Mouse (Mus musculus): Measurements from ENCODE around the gene Lama2.

Gene Lama2

GRCm38 (mm10) chr10:27384636-27385035, 234.9 kb downstream of the Lama2 start:
- no peak for DNase-seq (ENCODE audit: low spot score)

- DNase-seq (ENCODE audit: low spot score), result no peak
These were observed 236.5 kb downstream of the Lama2 start for GRCm38 (mm10) chr10:27382887-27383609.

DNA sequence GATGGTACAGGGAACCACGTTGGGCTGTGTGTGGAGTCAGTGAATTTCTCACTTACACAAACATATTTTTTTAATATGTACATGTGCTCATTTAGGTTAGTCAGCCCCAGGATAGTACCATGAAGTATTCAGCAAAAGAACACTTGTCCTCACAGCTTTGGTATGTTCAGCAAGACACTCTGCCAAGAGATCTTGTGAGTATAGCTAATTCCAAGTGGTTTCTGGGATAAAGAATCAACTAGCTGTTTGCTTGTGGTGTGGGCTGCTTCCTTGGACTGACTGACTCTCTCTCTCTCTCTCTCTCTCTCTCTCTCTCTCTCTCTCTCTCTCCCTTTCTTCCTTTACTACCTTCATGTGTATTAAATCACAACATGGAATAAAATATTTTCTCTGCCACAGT, 241.3 kb downstream of the Lama2 start:
- DNase-seq (ENCODE audit: low spot score), result no peak

GRCm38 (mm10) chr10:27344278-27344677, 275.3 kb downstream of the Lama2 start:
- DNase-seq (ENCODE audit: low spot score), result no peak

DNA sequence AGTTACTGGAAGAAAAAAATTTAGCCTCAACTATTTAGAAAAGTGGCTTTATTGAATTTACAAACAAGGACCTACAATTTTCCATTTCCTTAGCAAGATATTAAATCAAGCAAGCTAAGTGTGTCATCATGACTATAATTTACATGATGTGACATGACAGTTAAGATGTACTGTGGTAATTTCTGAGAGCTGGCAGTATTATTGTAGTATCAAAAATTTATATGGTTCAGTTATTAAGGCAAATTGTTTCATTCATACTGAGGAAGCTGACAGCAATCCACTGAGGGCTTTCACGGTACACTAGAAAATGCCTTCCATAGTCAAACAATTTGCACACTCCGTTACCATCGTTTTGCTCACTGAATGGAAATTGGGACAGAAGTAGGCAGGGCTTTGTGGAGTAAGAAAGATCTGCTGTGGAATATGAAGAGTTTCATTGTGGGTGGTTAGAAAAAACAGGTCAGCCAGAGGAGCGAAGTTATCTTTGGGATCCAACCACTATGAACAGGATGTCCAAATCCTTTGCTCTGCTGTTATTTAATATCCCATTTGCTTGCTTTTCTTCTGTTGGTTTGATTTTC, 297.1 kb downstream of the Lama2 start:
- no peak for DNase-seq (ENCODE audit: low spot score)

- no peak for DNase-seq (ENCODE audit: low spot score)
These were observed 312.1 kb downstream of the Lama2 start for GRCm38 (mm10) chr10:27307444-27307843.

DNA sequence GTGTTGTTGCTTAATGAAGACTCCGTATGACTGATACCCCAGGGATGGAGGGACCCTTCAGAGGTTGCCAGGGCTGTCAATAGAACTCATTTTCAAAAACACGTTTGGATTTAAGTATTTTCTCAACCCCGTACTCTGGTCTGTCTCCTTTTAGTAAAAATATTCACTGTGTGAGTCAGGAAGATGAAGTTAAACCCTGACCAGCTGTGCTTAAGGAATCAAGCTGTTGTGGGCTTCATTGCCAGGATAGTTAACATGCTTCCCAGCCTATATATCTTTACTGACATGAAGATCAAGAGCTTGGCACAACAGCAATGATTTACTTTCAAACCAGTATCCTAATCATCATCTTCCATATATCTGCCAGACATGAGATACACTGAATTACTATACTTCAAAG, 314.3 kb downstream of the Lama2 start:
- no peak for DNase-seq (ENCODE audit: low spot score)

DNA sequence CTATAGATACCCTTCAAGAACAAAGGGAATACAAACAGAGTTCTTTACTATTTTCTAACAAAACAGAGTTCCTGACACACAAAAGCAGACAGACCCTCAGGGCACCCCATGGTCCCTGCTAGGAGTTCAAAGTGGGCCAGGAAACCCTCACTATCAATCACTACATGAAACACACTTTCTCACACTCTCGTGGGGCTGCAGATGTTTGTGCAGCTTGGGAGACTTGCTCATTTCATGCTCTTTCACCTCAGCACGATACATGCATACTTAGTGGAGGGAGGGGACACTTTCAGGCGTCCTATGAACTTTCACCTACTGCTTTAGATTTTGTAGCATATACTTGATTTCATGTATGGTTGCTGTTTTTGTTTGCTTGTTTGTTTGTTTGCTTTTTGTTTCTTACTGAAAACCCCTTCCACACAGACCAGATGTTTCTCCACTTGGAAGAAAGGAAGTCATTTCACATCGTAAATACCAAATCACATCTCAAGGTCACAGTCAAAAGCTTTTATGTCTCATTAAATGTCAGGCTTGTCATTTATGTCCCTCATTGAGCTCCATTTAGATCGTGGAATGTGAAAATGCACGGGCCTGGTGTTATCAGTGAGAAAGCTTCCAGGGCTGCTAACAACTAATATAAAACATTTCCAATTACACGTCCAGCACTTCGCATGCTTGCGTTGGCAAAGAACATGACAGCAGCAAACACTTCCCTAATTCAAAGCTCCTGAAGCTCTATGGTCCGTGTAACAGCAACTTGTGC, 334.3 kb downstream of the Lama2 start:
- DNase-seq (ENCODE audit: low spot score), result no peak

GRCm38 (mm10) chr10:27267432-27267831, 352.1 kb downstream of the Lama2 start:
- DNase-seq (ENCODE audit: low spot score), result no peak

GRCm38 (mm10) chr10:27265812-27266211, 353.7 kb downstream of the Lama2 start:
- DNase-seq (ENCODE audit: low spot score), result no peak

DNA sequence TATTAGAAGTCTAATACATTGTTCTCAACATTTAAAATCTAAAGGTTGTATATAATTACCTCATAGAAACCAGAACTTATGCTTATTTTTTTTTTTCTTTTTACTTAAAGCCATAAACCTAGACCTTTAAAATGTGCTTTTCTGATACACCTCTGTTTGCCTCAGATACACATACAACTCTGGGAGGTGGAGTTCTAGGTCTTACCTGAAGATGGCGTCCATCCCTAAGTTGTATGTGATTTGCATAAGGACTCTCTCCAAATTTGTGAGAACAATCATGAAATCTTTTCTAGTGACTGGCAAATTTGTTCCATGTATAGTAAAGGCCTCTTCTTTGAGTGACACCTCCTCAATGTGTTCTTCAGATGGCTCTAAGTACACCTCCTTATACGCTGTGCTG, 354.8 kb downstream of the Lama2 start:
- no peak for DNase-seq (ENCODE audit: low spot score)

DNA sequence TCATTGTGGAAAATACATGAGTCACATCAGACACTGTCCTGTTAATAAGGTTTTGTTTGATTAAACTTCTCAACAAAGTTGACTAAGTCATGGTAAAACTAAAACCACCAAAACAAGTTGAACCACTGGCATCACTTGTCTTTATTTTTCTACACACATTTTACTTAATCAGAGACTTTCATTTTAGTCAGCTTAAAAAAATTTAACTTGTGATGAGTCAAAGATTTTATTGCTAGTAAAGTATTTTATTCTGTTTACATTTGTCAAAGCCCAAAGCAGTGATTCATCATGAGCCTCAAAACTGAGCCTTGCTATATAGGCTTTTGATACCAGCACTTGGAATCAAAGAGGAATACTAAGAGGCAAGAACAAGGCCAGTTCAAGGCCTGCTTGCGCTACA, 369.8 kb downstream of the Lama2 start:
- no peak for DNase-seq (ENCODE audit: low spot score)

DNA sequence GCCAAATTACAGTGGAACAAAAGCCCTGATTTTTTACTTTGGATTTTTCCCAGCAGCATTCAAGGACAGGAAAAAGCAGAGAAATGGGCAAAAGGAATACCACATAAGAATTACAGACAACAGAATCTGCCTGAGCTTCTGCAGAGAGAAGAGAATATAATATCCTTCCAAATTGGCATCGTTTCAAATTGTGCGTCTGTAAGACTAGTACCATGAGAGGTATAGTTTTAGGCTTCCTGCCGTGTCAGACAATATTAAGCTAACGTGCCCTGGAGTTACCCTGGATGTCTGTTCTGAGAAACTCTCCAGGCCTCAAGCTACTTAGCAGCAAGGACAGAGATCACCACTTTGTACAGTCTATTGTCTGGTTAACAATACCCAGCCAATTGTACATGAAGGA, 384.8 kb downstream of the Lama2 start:
- no peak for DNase-seq (ENCODE audit: low spot score)

DNA sequence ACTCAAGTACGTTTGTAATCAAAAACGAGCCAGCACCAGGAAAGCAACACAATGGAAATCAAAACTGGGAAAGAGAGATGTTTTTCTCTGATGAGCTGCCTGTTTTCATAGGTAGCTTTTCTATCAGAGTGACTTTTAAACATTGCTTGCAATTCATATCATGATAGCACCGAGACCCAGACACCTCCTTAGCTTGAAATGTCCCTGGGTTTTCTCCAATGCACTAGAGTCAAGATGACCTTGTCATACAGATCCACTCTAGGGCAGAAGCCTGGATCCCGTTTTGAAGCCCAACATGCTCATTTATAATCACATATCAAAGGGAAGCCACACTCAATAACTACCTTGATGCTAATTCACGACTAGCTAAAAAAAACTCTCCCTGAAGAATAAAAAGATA, 386.0 kb downstream of the Lama2 start:
- no peak for DNase-seq (ENCODE audit: low spot score)

- no peak for DNase-seq (ENCODE audit: low spot score)
These were observed 395.7 kb downstream of the Lama2 start for GRCm38 (mm10) chr10:27223815-27224375.

DNA sequence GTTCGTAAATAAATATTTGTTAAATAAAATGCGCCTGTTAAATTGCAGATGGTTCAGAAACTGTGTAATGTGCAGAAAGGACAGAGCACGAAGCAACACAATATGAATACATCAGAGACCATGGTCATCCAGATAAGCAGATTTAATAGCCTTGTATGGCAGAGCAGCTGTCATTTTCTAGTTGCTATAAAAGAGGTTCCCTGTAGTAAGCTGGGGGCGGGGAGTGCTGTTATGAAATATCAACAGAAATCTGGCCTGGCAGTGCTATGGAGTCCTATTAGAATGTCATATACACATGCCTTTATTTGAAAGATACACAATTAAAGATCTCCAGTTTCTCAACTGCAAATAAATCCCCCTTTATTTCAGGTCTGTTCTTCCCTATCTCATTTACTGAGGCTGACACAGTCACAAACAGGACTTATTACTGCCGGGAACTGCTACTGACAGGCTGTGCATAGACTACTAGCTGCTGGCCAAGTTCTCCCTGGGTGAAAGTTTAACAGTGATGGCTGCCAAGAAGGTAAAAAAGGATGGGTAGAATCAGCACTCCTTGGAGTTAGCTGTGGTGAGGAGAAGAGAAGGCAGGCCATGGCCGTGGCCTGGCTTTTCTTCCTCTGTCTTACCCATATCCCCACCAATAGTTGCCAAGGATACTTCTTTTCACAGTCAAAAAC, 396.8 kb downstream of the Lama2 start:
- no peak for DNase-seq (ENCODE audit: low spot score)

GRCm38 (mm10) chr10:27219698-27220097, 399.9 kb downstream of the Lama2 start:
- no peak for DNase-seq (ENCODE audit: low spot score)

GRCm38 (mm10) chr10:27207320-27207719, 412.2 kb downstream of the Lama2 start:
- DNase-seq (ENCODE audit: low spot score), result no peak

GRCm38 (mm10) chr10:27198443-27198842, 421.1 kb downstream of the Lama2 start:
- DNase-seq (ENCODE audit: low spot score), result no peak

DNA sequence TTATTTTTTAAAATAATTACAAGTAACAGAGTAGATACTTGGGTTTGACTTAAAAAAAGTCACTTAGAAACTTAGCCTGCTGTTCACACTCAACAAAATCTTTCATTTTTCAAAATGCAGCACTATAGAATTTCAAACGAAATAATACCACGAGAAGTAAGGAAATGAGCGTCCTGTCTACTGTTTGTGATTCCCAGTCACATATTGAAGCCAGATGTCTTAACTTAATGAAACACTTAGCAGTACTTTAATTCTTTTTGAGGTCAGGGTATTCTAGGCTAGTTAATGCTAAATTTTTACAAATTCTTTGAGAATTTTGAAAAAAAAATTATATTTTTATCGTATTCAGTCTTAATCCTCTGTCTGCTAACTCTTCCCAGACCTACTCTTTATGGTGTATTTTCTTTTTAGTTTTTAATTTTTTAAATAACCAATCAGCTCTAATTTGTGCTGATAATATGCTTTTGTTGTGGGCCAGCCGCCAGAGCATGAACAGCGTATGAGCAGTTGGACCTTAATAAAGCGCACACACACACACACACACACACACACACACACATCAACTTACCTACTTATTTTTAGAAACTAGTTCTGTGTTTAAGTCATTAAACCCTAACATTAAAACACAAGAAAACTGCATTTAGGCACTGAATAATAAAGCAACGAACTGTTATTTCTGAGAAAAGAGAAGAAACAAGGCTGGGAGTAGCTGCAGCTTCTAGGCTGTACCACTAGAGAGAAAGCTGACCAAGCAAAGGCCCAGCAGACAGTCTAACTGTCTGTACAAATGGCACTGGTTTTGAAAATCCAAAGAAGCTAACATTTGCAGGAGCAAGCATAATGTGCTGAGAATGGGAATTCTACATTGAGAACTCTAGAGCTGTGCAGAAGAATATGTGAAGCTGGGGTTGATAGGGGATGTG, 425.3 kb downstream of the Lama2 start:
- no peak for DNase-seq (ENCODE audit: low spot score)

DNA sequence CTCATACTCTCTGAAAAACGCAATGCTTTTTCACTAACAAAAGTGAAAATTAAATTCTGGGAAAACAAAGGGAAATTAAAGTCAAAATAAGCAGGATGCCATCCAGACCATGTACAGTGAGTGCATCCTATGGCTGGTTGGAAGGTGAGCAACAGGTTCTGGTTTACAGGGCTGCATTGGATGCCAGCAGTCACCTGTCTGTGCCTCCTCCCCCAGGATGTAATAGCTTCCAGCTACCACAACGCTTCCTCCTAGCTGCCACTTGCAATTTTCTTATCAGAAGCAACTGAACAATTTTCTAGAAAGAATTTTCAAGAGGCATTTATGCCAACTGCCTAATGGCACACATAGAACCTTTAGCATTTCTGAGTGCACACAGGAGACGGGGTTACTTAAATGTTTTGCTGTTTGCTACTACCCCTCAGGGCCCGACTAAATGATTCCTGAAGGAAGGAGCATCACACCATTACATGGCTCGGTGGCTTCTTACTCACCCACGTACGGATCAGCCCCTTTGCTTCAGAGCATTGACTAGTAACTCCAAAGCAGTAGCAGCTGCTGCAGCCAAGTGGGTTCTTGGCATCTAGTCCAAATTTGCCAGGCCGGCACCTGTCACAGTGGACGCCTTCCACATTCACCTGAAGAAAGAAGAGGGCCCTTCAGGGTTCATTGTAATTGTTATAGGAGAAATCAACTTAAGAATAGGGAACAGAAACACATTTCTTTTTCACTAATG, 430.8 kb downstream of the Lama2 start:
- no peak for DNase-seq (ENCODE audit: low spot score)
